Mouse (Mus musculus) brown adipose tissue, adult 24 weeks (tissue): ENCODE data around the gene Ptgfrn. TPM values are rescaled to one million over a fixed set of nuclear protein-coding genes. Genes with fewer than 3 reads are reported as not detected.
A peak's percentile ranks its signal among the peaks of the same experiment; 100 is the strongest.

Experiments used
- H3K27ac ChIP-seq: fragments of 200-500 bp; replicated peaks from 2 replicates; pipeline ENCODE4 v1.5.1; 2012; ENCODE audit warnings: low read depth, mild to moderate bottlenecking, low read length
- H3K4me1 ChIP-seq: fragments of 200-500 bp; 2 replicates; pipeline ENCODE4 v1.6.1; 2012; ENCODE audit warnings: low read length, mixed read lengths; ENCODE audit not compliant: control insufficient read depth, insufficient read depth, insufficient read length
- H3K4me3 ChIP-seq: fragments of 200-500 bp; 2 replicates; pipeline ENCODE4 v1.5.1; 2012; ENCODE audit warnings: low read depth, mild to moderate bottlenecking, low read length, moderate library complexity; ENCODE audit not compliant: insufficient read depth
- polyA plus RNA-seq: library from polyadenylated mRNA; stranded (reverse); fragments of >200 nt; gene quantifications from 2 replicates; pipeline ENCODE4 v1.2.4, GENCODE M21; 2012; ENCODE audit not compliant: missing spikeins, insufficient read depth, insufficient read length

Gene Ptgfrn
- polyA plus RNA-seq, 1 experiment, result 7.5 TPM

DNA sequence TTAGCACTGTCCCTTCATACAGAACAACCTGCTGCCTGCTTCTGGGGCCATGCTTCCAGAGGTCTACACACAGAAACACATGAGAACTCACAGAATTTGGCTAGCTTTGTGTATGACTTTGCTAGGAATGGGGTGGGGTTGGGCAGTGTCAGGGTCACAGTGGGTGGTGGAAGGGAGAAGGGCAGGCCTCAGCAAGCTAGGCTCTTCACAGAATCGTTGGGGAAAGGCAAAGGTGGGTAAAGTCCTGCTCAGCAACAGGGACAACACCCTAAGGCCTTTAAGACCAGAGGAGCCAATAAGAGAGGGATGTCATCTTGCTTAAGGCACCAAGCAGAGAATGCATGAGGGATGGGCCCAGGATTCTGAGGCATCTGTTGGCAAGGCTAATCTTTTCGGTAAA, 61.3 kb downstream of the Ptgfrn start:
- Histone ChIP-seq H3K27ac (no peak overlapping the region), H3K4me3 (no peak overlapping the region), H3K4me1 (peaks cover 22% of the 10 kb centered on the region)

DNA sequence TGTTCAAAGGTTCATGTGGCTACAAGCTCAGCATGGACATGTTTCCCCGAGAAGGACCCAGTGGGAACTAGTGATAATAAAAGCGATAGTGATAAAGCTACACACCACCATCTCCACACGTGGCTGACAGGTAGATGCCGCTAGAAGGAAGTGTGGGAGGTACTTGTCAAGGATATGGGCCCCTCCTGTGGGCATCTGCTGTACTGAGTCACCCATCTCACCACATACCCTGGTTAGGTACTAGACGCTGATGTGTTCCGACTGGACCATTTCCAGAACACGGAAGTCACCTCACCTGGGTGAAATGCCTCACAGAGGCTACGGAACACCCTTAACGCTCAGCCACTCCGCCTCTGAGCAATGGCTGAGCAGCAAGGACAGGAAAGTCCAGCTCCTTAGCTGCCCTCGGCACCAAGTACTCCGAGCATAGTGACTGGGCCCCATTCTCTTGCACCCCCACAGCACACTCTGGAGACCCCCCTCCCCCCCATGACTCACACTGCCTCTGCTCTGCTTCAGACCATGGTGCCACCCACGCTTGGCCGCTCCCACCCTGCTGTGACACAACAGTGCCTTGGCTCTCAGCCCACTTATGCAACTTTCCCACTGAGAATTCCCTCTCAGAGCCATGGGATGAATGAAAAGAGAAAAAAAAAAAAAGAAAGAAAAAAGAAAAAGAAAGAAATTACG, 62.3 kb downstream of the Ptgfrn start:
- no peak overlapping the region for H3K4me3 ChIP-seq
- H3K27ac ChIP-seq, result peak overlapping the region; percentile 38; the same call in 1 of the 2 replicates
- H3K4me1 ChIP-seq, result peaks cover 20% of the 10 kb centered on the region

DNA sequence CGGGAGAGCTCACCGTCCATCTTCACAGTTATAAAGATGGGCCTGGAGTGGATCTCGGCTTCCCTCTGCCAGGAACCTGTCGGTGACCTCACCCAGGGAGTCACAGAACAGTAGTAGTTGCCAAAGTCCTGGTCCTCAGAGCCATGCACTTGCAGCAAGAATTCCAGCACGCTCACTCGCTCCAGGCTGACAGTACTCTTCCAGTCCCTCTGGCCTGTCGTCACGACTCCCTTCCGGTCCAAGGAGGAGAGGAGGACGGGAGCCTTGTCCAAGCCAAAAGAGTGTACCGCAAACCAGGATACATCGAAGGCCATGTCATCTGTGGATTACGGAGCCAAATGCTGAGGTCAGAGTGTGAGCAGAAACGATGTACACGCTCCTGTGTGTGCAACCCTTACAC, 64.6 kb downstream of the Ptgfrn start:
- Histone ChIP-seq H3K4me1 (peaks cover 16% of the 10 kb centered on the region; the same call in 1 of the 2 replicates), H3K27ac (peak overlapping the region; percentile 35), H3K4me3 (no peak overlapping the region)

DNA sequence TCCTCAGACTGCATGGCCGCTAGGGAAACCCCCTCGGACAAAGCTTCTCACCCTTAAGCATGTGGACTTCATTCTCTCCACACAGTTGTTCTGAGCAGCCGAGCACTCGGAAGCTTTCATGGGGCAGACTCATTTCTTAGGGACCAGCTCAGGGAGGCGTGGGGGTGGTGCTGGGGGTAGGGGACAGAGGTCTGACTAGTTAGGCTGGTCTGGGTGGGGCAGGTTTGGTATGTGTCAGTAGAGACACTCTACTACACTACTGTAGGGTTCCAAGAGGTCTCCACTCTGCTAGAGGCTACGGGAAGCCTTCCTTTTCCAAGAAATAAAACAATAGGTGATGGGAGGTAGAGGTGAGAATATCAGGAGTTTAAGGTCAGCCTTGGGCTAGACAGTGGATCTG, 65.4 kb downstream of the Ptgfrn start:
- H3K27ac ChIP-seq, result no peak overlapping the region
- no peak overlapping the region for H3K4me3 ChIP-seq
- peaks cover 16% of the 10 kb centered on the region; the same call in 1 of the 2 replicates for H3K4me1 ChIP-seq

DNA sequence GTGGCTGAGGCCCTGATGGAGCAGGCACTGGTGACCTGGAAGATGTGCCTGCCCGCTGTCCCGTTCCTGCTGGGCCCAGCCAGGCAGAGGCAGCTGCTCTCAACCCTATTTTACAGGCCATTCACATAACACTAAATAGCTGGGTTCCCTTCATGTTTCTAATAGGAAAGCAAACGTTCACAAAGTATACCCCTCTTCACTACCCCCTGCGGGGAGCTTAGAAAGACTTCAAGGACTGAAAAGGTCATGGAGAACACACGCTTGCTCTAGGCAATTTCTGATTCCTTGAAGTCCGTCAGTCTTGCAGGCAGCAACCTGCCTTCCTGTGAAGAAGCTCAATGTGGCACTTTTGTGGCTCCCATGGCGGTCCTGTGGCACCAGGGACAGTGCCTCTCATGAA, 68.1 kb downstream of the Ptgfrn start:
- Histone ChIP-seq H3K27ac (no peak overlapping the region), H3K4me3 (no peak overlapping the region), H3K4me1 (peaks cover 4% of the 10 kb centered on the region; the same call in 1 of the 2 replicates)

DNA sequence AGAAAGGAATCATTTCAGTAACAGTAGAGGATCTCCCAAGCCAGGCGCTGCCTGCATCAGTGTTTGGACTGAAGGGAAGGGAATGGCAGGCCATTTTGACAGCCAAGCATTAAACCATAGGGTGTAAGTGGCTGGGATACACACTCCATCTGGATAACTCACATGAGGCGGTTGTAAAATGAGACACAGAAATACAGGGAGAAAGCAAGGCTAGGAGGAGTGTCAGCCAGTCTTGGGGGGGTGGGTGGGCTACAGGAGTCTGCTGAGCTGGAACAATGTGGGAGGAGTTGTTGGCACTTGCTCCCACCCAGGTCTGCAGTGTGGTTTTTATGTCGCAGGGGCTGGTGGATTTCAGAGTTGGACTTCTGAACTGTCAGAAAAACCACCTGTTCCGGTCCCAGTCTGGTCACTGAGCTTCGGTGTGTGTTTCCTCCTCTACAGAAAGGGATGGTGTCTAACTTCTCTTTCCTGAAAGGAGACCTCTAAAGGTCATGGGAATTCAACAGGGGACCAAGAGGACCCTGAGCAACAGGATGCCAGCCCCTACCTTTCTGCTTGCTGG, 72.0 kb downstream of the Ptgfrn start:
- H3K4me3 ChIP-seq, result no peak overlapping the region
- H3K4me1 ChIP-seq, result no peaks in the 10 kb centered on the region
- H3K27ac ChIP-seq, result no peak overlapping the region

DNA sequence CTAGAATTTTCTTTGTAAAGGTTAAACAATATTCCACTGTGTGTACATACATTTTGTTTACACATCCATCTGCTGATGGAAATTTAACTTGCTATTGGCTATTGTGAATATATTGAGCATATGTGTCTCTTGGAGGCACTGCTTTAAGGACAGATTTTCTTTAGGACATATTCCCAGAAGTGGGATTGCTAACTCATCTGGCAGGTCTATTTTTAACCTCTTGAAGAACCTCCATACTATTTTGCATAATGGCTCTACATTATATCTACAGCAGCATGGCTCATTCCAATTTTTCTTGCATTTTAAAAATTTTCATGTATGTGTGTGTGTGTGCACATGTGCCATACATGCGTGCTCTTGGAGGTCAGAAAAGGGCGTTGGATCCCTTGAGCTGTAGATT, 74.1 kb downstream of the Ptgfrn start:
- Histone ChIP-seq H3K4me3 (no peak overlapping the region), H3K4me1 (no peaks in the 10 kb centered on the region; the same call in 1 of the 2 replicates), H3K27ac (no peak overlapping the region)

DNA sequence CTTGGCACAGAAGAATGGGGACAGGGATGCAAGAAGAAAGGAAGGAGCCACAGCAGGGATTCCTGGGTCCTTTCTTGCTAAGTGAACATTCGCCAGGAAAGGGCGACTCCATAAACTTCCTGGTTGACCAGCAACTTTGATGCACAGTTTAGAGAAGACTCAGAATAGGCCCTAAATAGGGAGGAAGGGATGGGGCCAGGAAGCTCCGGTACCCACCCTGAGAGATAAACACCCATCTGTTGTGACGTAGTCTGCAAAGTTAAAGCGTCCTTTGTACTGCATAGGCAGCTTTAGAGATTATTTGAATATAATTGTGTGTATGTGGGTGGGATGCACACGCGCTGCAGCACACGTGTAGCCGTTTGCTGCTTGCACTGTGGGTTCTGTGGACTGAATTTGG, 75.6 kb downstream of the Ptgfrn start:
- no peak overlapping the region for H3K27ac ChIP-seq

DNA sequence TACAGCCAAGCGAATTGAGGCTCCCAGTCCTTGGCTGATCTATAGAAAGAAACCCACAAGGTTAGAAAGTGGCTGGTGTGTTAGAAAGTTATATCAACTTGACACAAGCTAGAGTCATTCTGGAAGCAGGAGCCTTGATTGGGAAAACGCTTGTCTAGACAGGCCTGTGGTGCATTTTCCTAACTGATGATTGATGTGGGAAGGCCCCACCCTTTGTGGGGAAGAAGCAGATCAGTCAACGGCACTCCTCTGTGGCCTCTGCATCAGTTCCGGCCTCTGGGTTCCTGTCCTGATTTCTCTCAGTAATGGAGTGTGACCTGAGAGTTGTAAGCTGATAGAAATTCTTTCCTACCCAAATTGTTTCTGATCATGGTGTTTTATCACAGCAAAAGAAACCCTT, 76.4 kb downstream of the Ptgfrn start:
- Histone ChIP-seq H3K4me1 (no peaks in the 10 kb centered on the region; the same call in 1 of the 2 replicates), H3K4me3 (no peak overlapping the region), H3K27ac (no peak overlapping the region)

More for the DNA sequence above, 75.6 kb downstream of the Ptgfrn start:
- Histone ChIP-seq H3K4me3 (no peak overlapping the region), H3K4me1 (no peaks in the 10 kb centered on the region; the same call in 1 of the 2 replicates)

DNA sequence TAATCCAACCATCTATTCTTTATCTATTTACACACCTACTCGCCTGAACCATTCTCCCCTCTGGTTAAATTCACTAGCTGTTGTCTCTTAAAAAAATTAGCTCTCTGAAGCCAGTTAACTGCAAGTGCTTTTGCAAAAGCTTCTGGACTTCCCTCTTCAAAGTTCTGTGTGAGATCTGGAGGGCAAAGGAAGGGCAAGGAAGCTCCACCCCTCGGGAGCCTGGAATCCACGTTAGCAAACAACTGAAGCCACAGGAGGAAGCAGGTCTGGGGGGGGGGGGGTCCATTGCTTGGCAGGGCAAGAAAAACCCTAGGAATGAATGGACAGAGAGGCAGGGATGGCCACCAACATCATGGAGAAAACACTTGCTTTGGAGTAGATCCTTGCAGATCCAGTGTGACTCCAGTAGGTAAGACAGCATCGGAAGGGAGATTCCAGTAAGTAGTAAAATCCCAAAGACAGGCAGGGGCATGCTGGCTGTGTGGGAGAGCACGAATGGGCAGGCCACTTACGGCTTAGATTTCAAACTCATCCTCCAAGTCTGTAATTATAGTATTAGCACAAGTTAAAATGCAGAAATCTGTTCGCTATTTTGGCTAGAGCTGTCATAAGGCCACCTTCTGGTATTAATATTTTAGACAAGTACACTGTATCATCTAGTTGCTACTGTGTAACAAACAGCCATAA, 78.5 kb downstream of the Ptgfrn start:
- Histone ChIP-seq H3K4me1 (no peaks in the 10 kb centered on the region; the same call in 1 of the 2 replicates), H3K4me3 (no peak overlapping the region), H3K27ac (no peak overlapping the region)

DNA sequence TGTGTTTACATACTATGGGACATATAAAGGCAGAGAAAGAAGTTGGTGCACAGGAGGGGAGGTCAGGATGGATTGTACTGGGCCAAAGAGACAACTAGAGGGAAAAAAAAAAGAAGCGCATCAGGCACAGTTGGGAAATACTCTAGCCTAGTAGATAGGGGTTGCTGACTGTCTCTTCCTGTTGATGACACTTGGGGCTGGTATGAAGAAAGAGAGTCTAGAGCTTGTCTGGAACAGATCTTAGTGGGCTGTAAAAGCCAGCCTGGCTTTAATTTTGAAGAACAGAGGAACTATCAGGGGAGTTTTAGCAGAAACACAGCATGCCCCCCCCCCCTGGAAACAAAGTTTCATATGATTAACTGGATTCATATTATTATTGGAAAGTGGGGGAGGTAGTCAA, 79.4 kb downstream of the Ptgfrn start:
- Histone ChIP-seq H3K27ac (no peak overlapping the region), H3K4me1 (no peaks in the 10 kb centered on the region; the same call in 1 of the 2 replicates), H3K4me3 (no peak overlapping the region)

DNA sequence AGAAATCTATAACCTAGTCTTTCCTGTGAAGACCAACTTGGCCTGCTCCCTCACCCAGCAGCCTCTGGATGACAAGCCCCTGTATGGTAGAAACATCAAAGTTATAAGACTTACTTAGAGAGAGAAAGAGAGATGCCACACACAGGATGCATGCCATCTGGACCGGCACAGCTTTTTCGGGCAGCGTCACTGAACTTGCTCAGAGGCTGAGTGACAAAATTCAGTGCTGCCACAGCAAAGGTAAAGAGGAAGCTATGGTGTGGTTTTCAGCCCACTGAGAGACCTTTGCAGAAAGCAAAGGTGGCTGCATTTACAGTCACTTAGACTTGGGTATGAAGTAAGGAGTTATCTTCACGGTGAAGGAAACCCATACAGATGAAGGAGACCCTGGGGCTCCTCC, 80.7 kb downstream of the Ptgfrn start, which contains the start of gene Cd101:
Gene Cd101 (minus strand): TSS at position 218 of the 400 bp plus-strand sequence.
- Histone ChIP-seq H3K27ac (no peak within 1 kb of the TSS), H3K4me3 (no peak within 1 kb of the TSS), H3K4me1 (no peaks in the 10 kb centered on the region; the same call in 1 of the 2 replicates)

DNA sequence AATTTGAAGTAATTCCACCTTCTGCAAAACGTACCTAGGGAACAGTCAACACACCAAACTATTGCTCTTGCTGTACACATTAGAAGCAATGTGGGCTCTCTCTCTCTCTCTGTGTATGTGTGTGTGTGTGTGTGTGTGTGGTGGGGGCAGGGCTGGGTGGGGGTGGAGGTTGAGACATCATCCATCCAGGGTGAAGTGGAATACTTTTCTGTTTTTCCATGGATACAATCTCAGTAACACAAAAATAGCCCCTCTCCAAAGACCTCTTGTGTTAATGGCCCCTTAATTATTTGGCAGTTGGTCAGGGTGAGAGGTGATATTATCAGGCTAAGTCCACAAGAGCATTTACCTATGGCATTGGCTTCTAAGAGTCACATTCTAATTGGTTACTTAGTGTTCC, 83.3 kb downstream of the Ptgfrn start:
- no peak overlapping the region for H3K4me3 ChIP-seq
- no peak overlapping the region for H3K27ac ChIP-seq
- no peaks in the 10 kb centered on the region; the same call in 1 of the 2 replicates for H3K4me1 ChIP-seq

DNA sequence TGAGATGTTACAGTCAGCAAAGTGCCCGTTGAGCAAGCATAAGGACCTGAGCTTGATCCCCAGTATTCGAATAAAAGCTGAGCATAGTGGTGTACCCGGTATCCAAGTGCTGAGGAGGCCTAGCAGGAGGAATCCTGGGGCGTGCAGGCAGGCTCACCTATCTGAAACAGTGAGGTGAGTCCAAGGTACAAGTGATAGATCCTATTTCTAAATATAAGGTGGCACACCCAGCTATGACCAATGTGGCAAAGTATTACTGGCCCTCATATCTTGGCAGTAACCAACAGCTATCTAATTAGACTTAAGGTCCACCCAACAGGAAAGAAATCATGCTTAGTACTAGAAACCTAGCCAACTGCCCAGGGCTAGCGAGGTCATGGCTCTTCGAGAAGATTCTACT, 87.1 kb downstream of the Ptgfrn start:
- Histone ChIP-seq H3K4me3 (no peak overlapping the region), H3K27ac (no peak overlapping the region), H3K4me1 (no peaks in the 10 kb centered on the region)

DNA sequence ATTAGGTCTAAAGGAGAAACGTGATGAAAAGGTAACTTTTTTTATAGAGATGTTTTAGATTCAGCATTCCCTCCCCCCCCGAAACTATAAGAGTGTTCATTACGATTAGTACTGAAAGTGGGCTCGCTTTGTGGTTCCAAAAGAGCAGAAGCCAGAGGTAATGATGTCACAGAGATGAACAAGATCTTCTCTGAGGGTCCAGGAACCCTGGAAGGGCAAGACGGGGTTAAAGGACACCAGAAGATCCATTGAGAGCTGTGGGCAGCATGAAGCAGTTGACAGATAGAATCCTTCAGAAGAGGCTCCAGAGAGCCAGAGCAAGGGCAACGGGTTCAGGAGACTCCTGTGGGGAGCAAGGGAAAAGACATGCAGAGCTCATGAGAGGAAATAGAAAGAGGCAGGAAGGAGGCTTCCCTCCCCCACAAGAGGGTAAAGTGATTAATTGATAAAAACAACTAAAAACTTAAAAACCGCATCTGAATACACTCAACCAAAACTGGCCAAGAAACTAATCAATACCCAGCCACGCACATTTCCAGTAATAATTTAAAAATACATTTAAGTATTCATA, 88.5 kb downstream of the Ptgfrn start:
- Histone ChIP-seq H3K4me3 (no peak overlapping the region), H3K4me1 (no peaks in the 10 kb centered on the region), H3K27ac (no peak overlapping the region)
